Mouse (Mus musculus) cerebellum, adult 2 months (tissue): ENCODE data around the gene Spats2.

ENCODE experiments used
- CTCF ChIP-seq: fragments of 200-500 bp; IDR thresholded peaks from 2 replicates; pipeline ENCODE4 v1.5.1; 2011; ENCODE audit warnings: low read depth, mild to moderate bottlenecking, control low read depth, low read length, moderate library complexity, borderline replicate concordance; ENCODE audit not compliant: insufficient read depth
- POLR2A ChIP-seq: fragments of 200-500 bp; IDR thresholded peaks from 2 replicates; pipeline ENCODE4 v1.6.1; 2011; ENCODE audit warnings: low read length, control low read depth, borderline replicate concordance; ENCODE audit not compliant: insufficient read depth

DNA sequence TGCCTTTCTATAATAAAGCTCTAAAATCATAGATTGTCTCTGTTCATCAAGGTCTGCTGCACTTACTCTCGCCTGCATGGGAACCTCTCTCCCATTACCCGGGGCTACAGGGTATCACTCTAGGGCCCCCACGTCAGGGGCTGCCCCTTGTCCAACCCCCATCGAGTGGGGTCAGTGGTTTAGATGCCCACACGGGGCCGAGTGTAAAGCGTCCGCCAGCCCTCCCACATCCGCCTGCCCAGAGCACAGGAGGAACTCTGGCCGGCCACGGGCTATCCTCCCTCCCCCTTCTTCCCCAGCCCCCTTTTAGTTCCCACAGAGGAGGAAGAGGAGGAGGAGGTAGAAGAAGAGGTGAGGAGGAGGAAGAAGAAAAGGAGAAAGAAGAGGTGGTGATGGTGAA is 4.9 kb upstream of the Spats2 start:
- no peak for TF ChIP-seq POLR2A
- no peak for TF ChIP-seq CTCF
